Mouse (Mus musculus) cerebellum, adult 18-20 months (tissue): ENCODE measurements at regions not wholly inside any gene's neighbourhood (a gene's known extent, or its start where the extent isn't known, plus 50 kb on each side); places are given as distances from the start of the nearest gene placed in this dataset.

ENCODE experiments used
- DNase-seq, 2 experiments: peaks; one replicate each; pipeline ENCODE4 v3.0.0; 2021

DNA sequence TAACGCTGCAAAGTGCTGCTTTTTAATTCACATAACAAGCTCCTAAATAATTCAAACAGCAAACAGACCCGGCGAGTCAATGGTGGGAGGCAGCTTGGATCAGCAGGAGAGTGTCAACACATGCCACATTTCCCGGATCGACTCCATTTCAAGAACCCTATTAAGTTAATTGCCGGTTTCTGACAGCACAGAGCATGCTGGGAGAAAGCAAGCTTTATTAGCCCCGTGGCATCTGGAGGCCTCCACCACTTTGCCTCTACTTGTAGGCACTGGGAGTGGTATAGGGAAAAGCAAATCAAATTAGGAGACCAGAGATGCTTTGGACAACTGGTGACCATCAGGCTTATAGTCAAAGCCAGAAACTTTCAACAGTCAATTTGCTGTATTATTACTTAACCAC is 188.5 kb downstream of the Emx2 start:
- no peak for DNase-seq

GRCm38 (mm10) chr19:59649421-59649820 is 191.2 kb downstream of the Emx2 start:
- DNase-seq = no peak

DNA sequence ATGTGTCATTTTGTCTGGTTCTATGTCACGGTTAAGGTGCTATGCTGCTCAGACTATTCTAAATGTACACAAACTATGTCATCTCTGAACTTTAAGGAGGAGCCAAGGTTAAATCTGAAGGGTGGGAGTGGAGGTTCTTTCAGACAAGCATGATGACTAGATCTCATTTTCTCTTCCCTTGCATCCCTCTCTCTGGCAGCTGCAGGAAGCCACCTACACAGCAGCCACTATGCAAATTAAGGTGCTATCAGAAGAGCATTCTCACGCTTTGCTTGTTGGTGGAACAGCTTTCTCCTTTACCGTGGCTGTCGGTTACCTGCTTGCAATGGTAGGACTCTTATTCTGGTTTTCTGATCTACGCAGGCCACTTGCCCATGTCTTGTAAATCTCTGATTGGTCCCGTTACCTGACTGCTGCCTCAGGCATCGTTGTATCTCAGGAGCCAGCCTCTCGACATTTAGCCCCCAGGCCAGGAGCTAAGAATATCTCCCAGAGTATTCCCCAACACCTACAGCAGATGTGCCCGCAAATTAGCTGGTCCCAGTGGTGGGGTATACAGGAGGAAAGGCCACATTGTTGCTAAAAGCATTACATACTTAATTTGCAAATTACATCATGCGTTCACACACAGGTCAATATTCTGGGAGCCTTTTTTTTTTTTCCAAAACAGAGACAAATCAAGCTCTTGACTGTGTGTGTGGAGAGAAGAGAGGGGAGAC is 192.6 kb downstream of the Emx2 start:
- DNase-seq = no peak

- no peak for DNase-seq
These were observed 195.6 kb downstream of the Emx2 start for GRCm38 (mm10) chr19:59653631-59654367.

- no peak for DNase-seq
These were observed 197.1 kb downstream of the Emx2 start for GRCm38 (mm10) chr19:59655321-59655720.

DNA sequence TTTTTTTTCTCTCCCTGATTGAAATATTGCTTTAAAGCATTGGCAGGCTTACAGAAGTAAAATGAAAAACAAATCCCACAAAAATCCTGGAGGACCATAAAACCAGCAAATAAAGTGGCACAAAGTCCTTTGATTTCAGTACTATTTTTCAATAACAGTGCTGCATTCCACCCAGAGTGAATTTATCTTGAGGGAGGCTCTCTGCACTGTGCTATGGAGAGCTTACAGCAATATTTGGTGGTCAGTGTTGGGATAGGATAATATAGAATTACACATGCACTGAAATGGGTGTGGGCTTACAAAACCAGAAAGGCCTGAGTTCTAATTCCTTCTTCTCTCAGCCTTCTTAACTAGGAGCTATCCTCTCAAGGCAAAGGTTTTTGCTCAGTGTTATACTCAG is 211.6 kb downstream of the Emx2 start:
- DNase-seq = no peak

- DNase-seq = no peak
These were observed 215.4 kb downstream of the Emx2 start for GRCm38 (mm10) chr19:59673537-59673936.

- no peak for DNase-seq
These were observed 221.0 kb downstream of the Emx2 start for GRCm38 (mm10) chr19:59679191-59679590.

- no peak for DNase-seq
These were observed 222.2 kb downstream of the Emx2 start for GRCm38 (mm10) chr19:59680356-59680755.

DNA sequence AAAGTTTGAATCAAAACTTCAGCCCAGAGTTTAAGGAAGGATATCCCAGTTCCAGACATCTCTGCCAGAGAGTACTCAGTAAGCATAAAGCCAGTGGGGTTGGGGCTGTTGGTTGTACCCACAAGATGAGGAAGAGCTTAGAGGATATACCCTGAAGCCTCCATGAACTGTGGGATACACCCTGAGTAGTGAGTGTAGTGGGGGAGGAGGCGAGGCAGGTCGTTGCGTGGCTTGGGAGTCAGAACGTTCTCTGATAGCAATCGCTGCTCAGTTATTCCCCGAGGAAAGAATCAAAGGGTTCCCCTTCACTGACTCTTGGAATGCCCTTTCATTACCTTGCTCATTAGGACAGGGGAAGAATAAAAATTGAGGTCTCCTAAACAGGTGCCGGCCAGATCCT is 226.1 kb downstream of the Emx2 start:
- DNase-seq = no peak

DNA sequence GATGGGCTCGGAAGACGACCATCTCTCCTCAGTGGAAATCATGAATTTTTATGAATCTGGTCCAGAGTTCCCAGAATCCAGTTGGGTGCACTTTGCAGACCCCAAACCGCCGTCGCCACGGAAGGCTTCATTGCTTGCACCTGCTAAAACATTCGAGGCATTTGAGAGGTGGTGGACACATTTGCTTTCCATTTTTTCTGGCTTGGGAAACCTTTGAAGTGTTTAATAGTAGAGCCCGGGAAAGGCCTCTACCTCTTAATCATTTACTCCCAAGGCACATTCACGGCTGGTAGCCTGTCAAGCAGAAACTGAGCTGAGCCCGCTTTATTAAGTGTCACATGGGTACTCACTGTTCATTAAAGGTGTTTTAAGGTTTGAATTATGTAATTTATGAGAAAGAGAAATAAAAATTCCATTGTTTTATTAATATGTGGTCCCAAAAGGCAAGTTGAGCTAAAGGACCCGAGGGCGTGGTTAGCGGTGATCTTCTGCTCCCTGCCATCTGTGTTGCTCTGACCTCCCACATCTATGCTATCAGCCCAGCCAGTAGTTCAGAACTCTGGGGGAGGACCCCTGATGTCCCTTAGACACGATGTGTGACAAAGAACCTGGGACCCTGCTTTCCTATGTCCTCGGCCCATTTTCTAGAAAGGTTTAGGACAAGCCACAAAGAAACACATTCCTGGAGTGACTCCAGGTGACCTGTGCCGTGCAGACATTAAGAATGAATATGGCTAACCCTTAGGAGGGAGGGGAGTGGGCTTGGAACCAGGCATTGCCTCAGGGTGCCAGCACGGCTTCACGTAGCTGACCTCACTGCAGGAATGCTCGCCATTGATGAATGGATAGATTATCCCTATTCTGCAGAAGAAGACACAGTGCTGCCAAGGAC is 227.9 kb downstream of the Emx2 start:
- DNase-seq = no peak

DNA sequence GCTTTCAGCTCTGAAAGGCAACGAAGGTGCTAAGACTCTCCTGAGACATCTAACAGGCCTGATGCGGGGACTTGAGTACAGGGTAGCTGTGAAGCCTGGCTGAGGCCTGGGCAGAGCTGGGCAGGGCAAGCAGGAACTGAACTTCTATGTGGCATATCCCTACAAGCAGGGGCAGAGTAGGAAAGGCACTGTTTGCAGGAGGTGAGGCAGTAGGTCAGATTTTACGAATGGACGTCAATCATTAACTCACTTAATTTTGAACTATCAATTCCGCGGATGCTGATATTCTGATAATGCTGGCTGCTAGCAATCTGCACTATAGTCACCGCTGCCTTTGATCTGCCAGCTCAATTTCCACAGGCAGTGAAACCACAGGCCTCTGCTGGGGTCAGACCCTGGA is 229.0 kb downstream of the Emx2 start:
- DNase-seq = no peak

DNA sequence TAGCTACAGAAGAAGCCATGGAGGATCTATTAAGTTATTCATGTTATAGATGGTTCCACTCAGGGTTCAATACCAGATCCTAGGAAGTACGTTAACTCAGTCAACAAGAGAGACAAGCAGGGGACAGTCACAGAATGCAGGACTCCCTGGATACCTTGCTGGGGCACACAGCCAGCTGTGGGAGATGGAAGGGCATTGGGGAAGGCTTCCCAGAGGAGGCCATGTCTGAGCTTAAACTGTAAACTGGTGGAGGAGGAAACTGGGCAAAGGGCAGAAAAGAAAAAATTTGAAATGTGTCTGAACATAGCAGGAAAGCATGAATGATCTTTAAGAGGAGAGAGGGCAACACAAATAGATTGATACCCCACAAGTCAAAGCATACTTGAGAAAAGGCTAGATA is 229.5 kb downstream of the Emx2 start:
- no peak for DNase-seq

DNA sequence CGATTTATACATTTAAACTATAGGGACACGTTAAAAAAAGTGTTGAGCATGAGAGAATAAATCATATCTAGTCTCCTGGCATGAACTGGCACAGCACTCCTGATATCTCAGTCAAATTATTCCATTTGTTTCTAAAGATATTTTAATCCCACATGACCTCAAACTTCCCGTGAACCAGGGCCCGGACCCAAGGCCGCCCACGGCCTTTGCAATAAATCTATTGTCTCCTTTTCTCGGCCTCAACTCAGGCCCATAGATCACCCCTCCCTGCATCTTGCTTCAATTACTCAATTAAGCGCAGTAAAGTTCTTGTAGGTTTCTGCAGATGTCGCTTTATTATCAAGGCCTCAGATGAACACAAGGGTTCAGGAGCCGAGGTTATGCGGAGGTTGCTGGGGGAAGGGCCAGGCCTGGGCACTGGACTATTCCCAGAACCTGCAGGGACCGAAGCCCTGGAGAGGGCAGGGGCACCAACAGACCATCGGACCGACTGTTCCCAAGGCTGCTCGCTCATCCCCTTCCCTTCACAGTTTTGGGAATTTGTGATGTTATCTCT is 233.4 kb downstream of the Emx2 start:
- no peak for DNase-seq

- DNase-seq = no peak
These were observed 239.5 kb downstream of the Emx2 start for GRCm38 (mm10) chr19:59697628-59698027.

GRCm38 (mm10) chr19:59700187-59700586 is 242.0 kb downstream of the Emx2 start:
- DNase-seq = no peak

DNA sequence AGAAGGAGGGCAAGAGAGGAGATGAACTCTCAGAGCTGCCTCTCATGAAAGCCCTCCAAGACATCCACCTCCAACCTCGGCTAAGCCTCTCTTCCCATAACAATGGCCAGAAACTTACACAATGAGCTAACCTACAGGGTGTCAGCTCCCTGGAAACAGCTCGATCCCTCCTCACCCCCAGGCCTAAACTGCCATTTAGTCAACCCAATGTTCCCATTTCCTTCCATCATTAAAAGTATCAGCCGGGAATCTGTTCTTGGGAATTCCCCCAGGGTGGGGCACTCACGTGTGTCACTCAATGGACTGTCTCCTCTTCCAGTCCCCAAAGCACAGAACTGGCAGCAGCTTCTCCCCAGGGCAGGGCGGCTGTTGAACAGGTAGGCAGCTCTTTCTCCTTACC is 236.3 kb downstream of the Rab11fip2 start:
- DNase-seq = no peak

- DNase-seq = no peak
These were observed 234.3 kb downstream of the Rab11fip2 start for GRCm38 (mm10) chr19:59709180-59709579.

DNA sequence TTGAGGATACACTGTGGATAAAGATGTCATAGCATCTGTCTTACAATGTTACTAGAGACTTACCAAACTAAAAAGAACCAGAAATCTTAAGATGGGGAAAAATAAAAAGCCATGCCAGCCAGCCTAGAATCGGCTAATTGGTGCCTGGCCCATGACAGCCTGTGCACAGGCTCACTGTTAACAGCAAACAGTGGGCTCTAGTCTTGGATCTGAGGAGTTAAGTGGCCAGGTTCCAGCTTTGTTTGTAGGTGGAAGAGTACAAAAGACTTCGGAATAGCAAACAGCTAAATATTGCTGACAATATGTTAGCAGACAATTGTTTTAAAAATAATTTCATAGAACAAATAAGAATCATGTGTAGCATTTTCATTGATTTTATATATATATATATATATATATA is 228.4 kb downstream of the Rab11fip2 start:
- DNase-seq = no peak

DNA sequence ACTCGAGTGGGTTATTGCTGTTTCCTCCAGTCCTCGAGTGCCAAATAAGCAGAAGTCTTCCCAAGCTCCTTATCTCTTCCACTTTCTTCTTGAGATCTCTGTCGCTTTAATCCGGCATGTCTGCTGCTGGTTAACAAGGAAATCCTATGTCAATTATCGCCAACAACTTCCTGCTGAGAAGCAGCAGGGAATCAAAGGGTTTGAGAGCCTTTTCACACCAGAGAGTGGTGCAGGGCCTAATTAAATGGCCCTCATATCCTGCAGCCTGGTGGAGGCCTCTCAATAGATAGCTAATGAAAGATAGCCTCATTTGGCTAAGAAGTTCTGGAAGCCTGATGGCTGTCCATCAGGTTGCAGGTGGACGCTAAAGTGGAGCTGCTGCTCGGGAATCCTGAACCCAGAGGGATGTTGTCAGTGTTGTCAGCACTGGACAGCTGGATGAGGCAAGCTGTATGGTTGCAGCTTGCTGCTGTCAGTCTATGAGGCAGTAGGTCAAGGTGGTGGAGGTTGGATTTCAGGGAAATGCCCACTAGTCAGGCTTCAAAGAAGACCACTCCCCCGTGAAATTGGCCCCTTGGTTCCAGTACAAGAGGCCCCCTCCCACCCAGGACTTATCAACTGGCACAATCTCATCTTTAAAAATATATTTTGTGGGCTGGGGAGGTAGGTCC is 225.5 kb downstream of the Rab11fip2 start:
- DNase-seq = no peak

DNA sequence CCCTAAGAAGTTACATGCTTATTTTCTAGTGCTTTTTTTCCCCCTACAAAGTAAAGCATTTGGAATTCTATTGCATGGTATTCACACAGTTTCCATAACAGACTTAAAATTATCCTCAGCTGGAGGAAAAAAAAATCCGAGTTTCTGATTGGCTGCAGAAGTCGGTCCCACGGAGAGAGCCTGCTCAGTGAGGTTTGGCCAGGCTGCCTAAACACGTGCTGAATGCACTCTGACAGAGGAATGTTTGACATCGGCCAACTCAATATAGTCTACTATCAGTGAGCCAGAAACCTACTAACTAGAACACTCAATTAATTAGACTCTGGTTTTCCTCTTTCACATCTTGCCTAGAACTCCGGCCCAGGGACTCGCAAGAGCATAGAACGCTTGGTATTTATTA is 204.9 kb downstream of the Rab11fip2 start:
- no peak for DNase-seq

DNA sequence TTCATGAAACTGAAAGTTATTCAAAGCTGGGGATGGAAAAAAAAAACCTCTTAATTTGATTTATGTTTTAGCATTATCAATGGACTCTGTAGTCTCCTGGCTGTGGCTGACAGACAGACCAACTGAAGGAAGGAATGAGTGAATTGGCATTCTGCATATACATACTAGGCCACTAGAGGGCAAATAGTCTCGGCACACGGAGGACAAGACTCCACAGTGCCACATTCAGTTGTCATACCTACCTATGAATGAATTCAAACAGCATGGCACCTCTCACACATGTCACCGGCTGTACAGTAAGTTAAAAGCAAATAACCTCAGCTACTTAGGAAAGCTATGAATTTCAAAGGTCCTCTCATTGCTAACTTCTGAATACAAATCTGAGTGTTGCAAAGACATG is 200.5 kb downstream of the Rab11fip2 start:
- DNase-seq = peak; percentile 2 to 5

DNA sequence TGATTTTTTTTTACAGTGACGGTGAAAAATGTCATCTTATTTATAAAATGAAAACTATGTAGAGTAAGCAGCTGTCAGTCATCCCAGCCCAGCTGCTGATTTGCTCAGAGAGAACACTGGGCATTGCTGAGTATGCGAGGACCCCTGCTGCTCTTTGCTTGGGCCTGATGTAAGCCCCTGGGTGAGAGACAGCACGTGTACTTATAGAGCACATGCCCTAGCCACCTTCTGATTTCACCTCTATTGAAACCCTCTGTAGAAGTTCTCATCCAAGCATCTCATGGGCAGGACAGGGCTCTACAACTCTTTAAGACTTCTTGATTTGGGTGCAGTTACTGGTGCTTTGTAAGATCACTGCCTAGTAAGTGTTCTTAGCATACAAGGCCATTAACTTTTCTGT is 182.2 kb downstream of the Rab11fip2 start:
- DNase-seq = no peak
